In the genomic region with DNA sequence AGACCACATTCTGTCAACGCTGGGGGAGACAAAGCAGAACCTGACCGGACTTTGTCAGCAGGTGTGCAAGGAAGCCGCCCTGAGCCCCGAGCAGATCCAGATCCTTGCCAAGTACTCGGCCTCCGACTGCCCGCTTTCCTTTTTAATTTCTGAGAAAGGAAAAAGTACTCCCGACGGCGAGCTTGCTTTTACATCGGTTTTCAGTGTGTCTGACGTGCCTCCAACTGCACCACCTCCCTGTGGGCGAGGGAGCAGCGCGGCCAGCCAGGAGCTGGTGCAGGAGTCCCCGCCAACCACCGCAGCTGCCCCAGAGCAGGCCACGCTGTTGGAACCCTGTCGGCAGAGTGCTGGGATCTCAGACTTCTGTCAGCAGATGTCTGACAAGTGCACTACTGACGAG, we compare ENCODE assay signal across 13 mouse cellular contexts.
"Had no signal": no experiment of that assay in that cellular context is flagged by ENCODE, and none has a peak within 500 bp of the region (broad histone marks: within the 10 kb centered on the region; RNA-seq: fewer than 3 reads in every experiment).

No protein-coding gene starts in this region.

- H3K9me3 ChIP-seq: kidney, embryonic 15.5 days; limb, embryonic 12.5 days; liver, embryonic 13.5 days; lung, embryonic 15.5 days; megakaryocyte, embryonic 14.5 days; midbrain, embryonic 15.5 days; neural tube, embryonic 12.5 days had no signal

- ATAC-seq: liver, postnatal 0 days; midbrain, embryonic 15.5 days had no signal

- H3K4me2 ChIP-seq: kidney, embryonic 15.5 days; limb, embryonic 12.5 days; liver, embryonic 13.5 days; lung, embryonic 15.5 days; midbrain, embryonic 11.5 days; midbrain, embryonic 15.5 days; neural tube, embryonic 12.5 days had no signal

- H3K4me3 ChIP-seq: kidney, embryonic 15.5 days; limb, embryonic 12.5 days; liver, embryonic 13.5 days; lung, embryonic 15.5 days; megakaryocyte, embryonic 14.5 days; midbrain, embryonic 15.5 days; neural tube, embryonic 12.5 days had no signal

- H3K27me3 ChIP-seq: kidney, embryonic 15.5 days; limb, embryonic 12.5 days; liver, embryonic 13.5 days; lung, embryonic 15.5 days; megakaryocyte, embryonic 14.5 days; midbrain, embryonic 15.5 days; neural tube, embryonic 12.5 days had no signal

- DNase-seq: liver; liver, embryonic 13.5 days; liver, postnatal 0 days; lung, postnatal 14 days had no signal

- H3K27ac ChIP-seq: kidney, embryonic 15.5 days; limb, embryonic 12.5 days; liver, embryonic 13.5 days; lung, embryonic 15.5 days; macrophage; midbrain, embryonic 15.5 days; neural tube, embryonic 12.5 days; stomach, postnatal 0 days had no signal

- H3K4me1 ChIP-seq: kidney, embryonic 15.5 days; limb, embryonic 12.5 days; midbrain, embryonic 15.5 days; neural tube, embryonic 12.5 days had no signal

- H3K9ac ChIP-seq: kidney, embryonic 15.5 days; limb, embryonic 12.5 days; liver, embryonic 13.5 days; liver, postnatal 0 days; lung, embryonic 15.5 days; midbrain, embryonic 15.5 days; neural tube, embryonic 12.5 days had no signal
